ENCODE assay signal across 31 mouse cellular contexts in genomic region chr11:93536244-93536643, GRCm38 (mm10).
"Had no signal": no experiment of that assay in that cellular context is flagged by ENCODE, and none has a peak within 500 bp of the region (broad histone marks: within the 10 kb centered on the region; RNA-seq: fewer than 3 reads in every experiment).

No protein-coding gene starts in this region.

- H3K4me3 ChIP-seq: left cerebral cortex, adult 2 months; limb, embryonic 10.5 days; limb, embryonic 12.5 days; limb, embryonic 13.5 days; limb, embryonic 15.5 days; liver, embryonic 12.5 days; liver, embryonic 13.5 days; liver, embryonic 15.5 days; lung, embryonic 15.5 days; megakaryocyte, embryonic 14.5 days; midbrain, embryonic 10.5 days; midbrain, embryonic 12.5 days; midbrain, embryonic 15.5 days; myocyte; neural tube, embryonic 12.5 days had no signal

- H3K9me3 ChIP-seq: limb, embryonic 10.5 days; limb, embryonic 12.5 days; limb, embryonic 13.5 days; limb, embryonic 15.5 days; liver, embryonic 12.5 days; liver, embryonic 13.5 days; liver, embryonic 15.5 days; lung, embryonic 15.5 days; megakaryocyte, embryonic 14.5 days; midbrain, embryonic 10.5 days; midbrain, embryonic 12.5 days; midbrain, embryonic 15.5 days; neural tube, embryonic 12.5 days had no signal

- H3K4me2 ChIP-seq: limb, embryonic 12.5 days; limb, embryonic 13.5 days; limb, embryonic 15.5 days; liver, embryonic 11.5 days; liver, embryonic 12.5 days; liver, embryonic 13.5 days; liver, embryonic 15.5 days; lung, embryonic 14.5 days; lung, embryonic 15.5 days; midbrain, embryonic 12.5 days; midbrain, embryonic 15.5 days; neural tube, embryonic 12.5 days had no signal

- H3K36me3 ChIP-seq: limb, embryonic 10.5 days; limb, embryonic 12.5 days; limb, embryonic 13.5 days; limb, embryonic 15.5 days; liver, embryonic 12.5 days; liver, embryonic 13.5 days; liver, embryonic 15.5 days; lung, embryonic 15.5 days; midbrain, embryonic 10.5 days; midbrain, embryonic 12.5 days; midbrain, embryonic 15.5 days; neural tube, embryonic 12.5 days had no signal

- H3K4me1 ChIP-seq: limb, embryonic 10.5 days; limb, embryonic 12.5 days; limb, embryonic 13.5 days; limb, embryonic 15.5 days; liver, embryonic 12.5 days; liver, embryonic 13.5 days; liver, embryonic 15.5 days; lung, embryonic 15.5 days; midbrain, embryonic 10.5 days; midbrain, embryonic 12.5 days; midbrain, embryonic 15.5 days; neural tube, embryonic 12.5 days had no signal

- H3K27ac ChIP-seq: left cerebral cortex, adult 2 months; limb, embryonic 10.5 days; limb, embryonic 12.5 days; limb, embryonic 13.5 days; limb, embryonic 15.5 days; liver, embryonic 12.5 days; liver, embryonic 13.5 days; liver, embryonic 14.5 days; liver, embryonic 15.5 days; lung, embryonic 15.5 days; macrophage; midbrain, embryonic 10.5 days; midbrain, embryonic 12.5 days; midbrain, embryonic 15.5 days; neural tube, embryonic 12.5 days had no signal

- ATAC-seq: liver, embryonic 12.5 days; liver, postnatal 0 days; lung, postnatal 0 days; midbrain, embryonic 15.5 days; midbrain, embryonic 16.5 days had no signal

- DNase-seq: left cerebral cortex, postnatal 4 days; liver; liver, embryonic 13.5 days; liver, postnatal 0 days; lung, adult 18-20 months; lung, adult 2 months; lung, embryonic 14.5 days; lung, postnatal 10 days; lung, postnatal 14 days; lung, postnatal 36 days; lung, postnatal 4 days; midbrain, embryonic 14.5 days had no signal

- H3K27me3 ChIP-seq: limb, embryonic 12.5 days; limb, embryonic 13.5 days; limb, embryonic 15.5 days; liver, embryonic 12.5 days; liver, embryonic 13.5 days; liver, embryonic 15.5 days; lung, embryonic 15.5 days; megakaryocyte, embryonic 14.5 days; midbrain, embryonic 12.5 days; midbrain, embryonic 15.5 days; neural tube, embryonic 12.5 days had no signal

- H3K9ac ChIP-seq: limb, embryonic 12.5 days; limb, embryonic 13.5 days; limb, embryonic 15.5 days; liver, embryonic 12.5 days; liver, embryonic 13.5 days; liver, embryonic 14.5 days; liver, embryonic 15.5 days; liver, postnatal 0 days; lung, embryonic 14.5 days; lung, embryonic 15.5 days; midbrain, embryonic 12.5 days; midbrain, embryonic 15.5 days; neural tube, embryonic 12.5 days had no signal
